Mouse (Mus musculus) ES-E14 (cell line): Measurements from ENCODE around the gene Pcgf5.

Experiments used
- CHD2 ChIP-seq: IDR thresholded peaks from 2 replicates; pipeline ENCODE4 v1.6.1; 2014; ENCODE audit warnings: mild to moderate bottlenecking, low read depth, low read length, inconsistent platforms
- ZC3H11A ChIP-seq: IDR thresholded peaks from 2 replicates; pipeline ENCODE4 v1.6.1; 2012; ENCODE audit warnings: low read depth, mild to moderate bottlenecking, inconsistent platforms, low read length, borderline replicate concordance
- ZNF384 ChIP-seq: IDR thresholded peaks from 2 replicates; pipeline ENCODE4 v1.6.1; 2012; ENCODE audit warnings: low read depth, low read length, inconsistent platforms

DNA sequence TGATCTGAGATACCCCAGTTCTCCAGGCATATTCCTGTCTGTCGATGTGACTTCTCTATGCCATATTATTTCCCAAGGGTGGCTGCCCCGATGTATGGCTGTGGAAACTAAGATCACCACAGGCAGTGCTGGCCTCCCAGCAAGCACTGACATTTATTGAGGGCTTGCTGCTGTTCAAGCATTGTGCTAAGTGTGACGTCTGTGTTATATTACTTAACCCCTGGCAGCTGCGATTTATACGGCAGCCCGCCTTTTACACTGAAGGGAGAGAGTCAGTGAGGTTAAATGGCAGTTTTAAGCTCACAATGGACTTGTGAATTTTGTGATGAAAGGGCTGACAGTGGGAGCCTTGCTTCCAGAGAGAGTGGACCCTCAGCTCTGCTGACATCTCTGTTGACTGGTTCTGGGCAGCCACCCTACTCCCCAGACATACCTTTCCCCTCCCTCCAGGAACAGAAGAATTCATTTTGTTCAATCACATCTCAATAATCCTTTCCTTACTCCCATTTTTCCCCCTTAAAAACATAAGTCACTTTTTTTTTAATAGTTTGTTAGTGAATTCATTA lies 25.0 kb downstream of the Pcgf5 start:
- no peak for TF ChIP-seq ZNF384
- TF ChIP-seq CHD2, result no peak
- no peak for TF ChIP-seq ZC3H11A
